Mouse (Mus musculus) testis, adult 2 months (tissue): Measurements from ENCODE around the gene Slc27a3. TPM values are rescaled to one million over a fixed set of nuclear protein-coding genes. Genes with fewer than 3 reads are reported as not detected.

Source experiments
- H3K27ac ChIP-seq: fragments of 200-500 bp; 2 replicates; pipeline ENCODE4 v1.5.1; 2012; ENCODE audit warnings: low read depth, low read length; ENCODE audit not compliant: control insufficient read depth, insufficient read depth
- H3K27me3 ChIP-seq: fragments of 200-500 bp; 2 replicates; pipeline ENCODE4 v1.6.1; 2012; ENCODE audit warnings: mild to moderate bottlenecking, low read length, moderate library complexity; ENCODE audit not compliant: control insufficient read depth, insufficient read depth
- H3K36me3 ChIP-seq: fragments of 200-500 bp; 2 replicates; pipeline ENCODE4 v1.6.1; 2012; ENCODE audit warnings: mild to moderate bottlenecking, low read length; ENCODE audit not compliant: control insufficient read depth, insufficient read depth
- H3K4me1 ChIP-seq: fragments of 200-500 bp; 2 replicates; pipeline ENCODE4 v1.6.1; 2012; ENCODE audit warnings: low read length; ENCODE audit not compliant: control insufficient read depth, insufficient read depth
- H3K4me3 ChIP-seq: fragments of 200-500 bp; 2 replicates; pipeline ENCODE4 v1.5.1; 2012; ENCODE audit warnings: low read depth, mild to moderate bottlenecking, low read length, moderate library complexity, mixed read lengths; ENCODE audit not compliant: control insufficient read depth
- CTCF ChIP-seq: fragments of 200-500 bp; IDR thresholded peaks from 2 replicates; pipeline ENCODE4 v1.5.1; 2012; ENCODE audit warnings: low read depth, mild to moderate bottlenecking, inconsistent platforms, low read length, moderate library complexity; ENCODE audit not compliant: control insufficient read depth, insufficient read depth, insufficient replicate concordance
- POLR2A ChIP-seq: fragments of 200-500 bp; IDR thresholded peaks from 2 replicates; pipeline ENCODE4 v1.6.1; 2012; ENCODE audit warnings: low read depth, mild to moderate bottlenecking, inconsistent platforms, low read length, moderate library complexity; ENCODE audit not compliant: control insufficient read depth
- polyA plus RNA-seq: library from polyadenylated mRNA; depleted of rRNA; stranded (reverse); fragments of >200 nt; gene quantifications from 2 replicates; pipeline ENCODE4 v1.2.3, GENCODE M21; 2012; rRNA removed

The Slc27a3 gene
- polyA plus RNA-seq, 1 experiment = 18.9 TPM

GRCm38 (mm10) chr3:90338190-90338589 is 51.5 kb downstream of the Slc27a3 start:
- no peak for TF ChIP-seq POLR2A
- TF ChIP-seq CTCF = no peak
- H3K36me3 ChIP-seq = no peaks in the 10 kb centered on the region
- H3K27me3 ChIP-seq = no peaks in the 10 kb centered on the region
- no peaks in the 10 kb centered on the region; the same call in 1 of the 2 replicates for H3K4me1 ChIP-seq
- peak overlapping the region; percentile 36; the same call in 1 of the 2 replicates for H3K27ac ChIP-seq
- H3K4me3 ChIP-seq = no peak overlapping the region

- Histone ChIP-seq H3K27ac (no peak overlapping the region), H3K4me3 (no peak overlapping the region), H3K27me3 (no peaks in the 10 kb centered on the region), H3K4me1 (no peaks in the 10 kb centered on the region; the same call in 1 of the 2 replicates), H3K36me3 (no peaks in the 10 kb centered on the region)
- no peak for TF ChIP-seq POLR2A
- TF ChIP-seq CTCF = no peak
Measured at GRCm38 (mm10) chr3:90335517-90335916, 54.2 kb downstream of the Slc27a3 start.

Other genes with a start within 250 kb of the Slc27a3 start
- gene Rps27, start 176.3 kb downstream of the Slc27a3 start, polyA plus RNA-seq = 962 and 971 TPM in 2 replicates
- 5.6 and 5.9 TPM in 2 replicates for gene Rab13, start 176.2 kb downstream of the Slc27a3 start, polyA plus RNA-seq
- 12.2 and 15.4 TPM in 2 replicates for gene Jtb, start 158.3 kb downstream of the Slc27a3 start, polyA plus RNA-seq
- 305 and 322 TPM in 2 replicates for gene Creb3l4, start 146.4 kb downstream of the Slc27a3 start, polyA plus RNA-seq
- 22.5 and 27.4 TPM in 2 replicates for gene Slc39a1, start 141.8 kb downstream of the Slc27a3 start, polyA plus RNA-seq
- gene Crtc2, start 135.8 kb downstream of the Slc27a3 start, polyA plus RNA-seq = 25.1 and 33.7 TPM in 2 replicates
- gene Dennd4b, start 124.8 kb downstream of the Slc27a3 start, polyA plus RNA-seq = 25.7 and 30.5 TPM in 2 replicates
- gene Gatad2b, start 96.8 kb downstream of the Slc27a3 start, polyA plus RNA-seq = 26.2 and 34.5 TPM in 2 replicates
- 18.3 and 19.1 TPM in 2 replicates for gene Ints3, start 43.7 kb upstream of the Slc27a3 start, polyA plus RNA-seq
- 54.5 and 64.8 TPM in 2 replicates for gene Npr1, start 75.9 kb upstream of the Slc27a3 start, polyA plus RNA-seq
- 30.8 and 33.2 TPM in 2 replicates for gene Ilf2, start 86.2 kb upstream of the Slc27a3 start, polyA plus RNA-seq
- gene Snapin, start 101.1 kb upstream of the Slc27a3 start, polyA plus RNA-seq = 33.5 and 42.2 TPM in 2 replicates
- gene Chtop, start 119.6 kb upstream of the Slc27a3 start, polyA plus RNA-seq = 51.5 and 53.5 TPM in 2 replicates
- gene S100a1, start 124.5 kb upstream of the Slc27a3 start, polyA plus RNA-seq = 16.8 and 17.6 TPM in 2 replicates
- 2.9 and 3.2 TPM in 2 replicates for gene S100a13, start 124.5 kb upstream of the Slc27a3 start, polyA plus RNA-seq
- gene S100a14, start 136.9 kb upstream of the Slc27a3 start, polyA plus RNA-seq = 0.76 TPM in 1 of 2 replicates, not detected in the other
- gene S100a16, start 147.3 kb upstream of the Slc27a3 start, polyA plus RNA-seq = 2.9 and 7.7 TPM in 2 replicates
- not detected in 2 replicates for gene S100a3, start 170.6 kb upstream of the Slc27a3 start, polyA plus RNA-seq
- not detected in 2 replicates for gene S100a2, start 200.3 kb upstream of the Slc27a3 start, polyA plus RNA-seq
- gene Gm42674, start 212.0 kb upstream of the Slc27a3 start, polyA plus RNA-seq = not detected in 2 replicates
- gene S100a4, start 213.8 kb upstream of the Slc27a3 start, polyA plus RNA-seq = 0.96 and 1.9 TPM in 2 replicates
- gene S100a5, start 218.6 kb upstream of the Slc27a3 start, polyA plus RNA-seq = not detected in 2 replicates
- 13.0 and 20.8 TPM in 2 replicates for gene S100a6, start 222.9 kb upstream of the Slc27a3 start, polyA plus RNA-seq